Mouse (Mus musculus): Measurements from ENCODE around the gene Fam189a1. TPM values are rescaled to one million over a fixed set of nuclear protein-coding genes. Genes with fewer than 3 reads are reported as not detected.

The Fam189a1 gene
- polyA plus RNA-seq, 1 experiment from 2014 or later, result 0.65 TPM

- H3K4me3 ChIP-seq (ENCODE audit: low read length), result no peak overlapping the region
- H3K4me1 ChIP-seq (ENCODE audit: control insufficient read depth, insufficient read depth, low read length), result no peaks in the 10 kb centered on the region
- H3K9me3 ChIP-seq (ENCODE audit: control insufficient read depth, low read length), result no peaks in the 10 kb centered on the region
- no peaks in the 10 kb centered on the region for H3K36me3 ChIP-seq (ENCODE audit: control insufficient read depth, insufficient read depth, low read length)
- WGBS, result 84% methylated on average over 4 of the region's 4 CpGs
- ATAC-seq (ENCODE audit: low FRiP score, low TSS enrichment), result no peak
- no peak overlapping the region for H3K9ac ChIP-seq (ENCODE audit: low read depth, low read length)
- H3K4me2 ChIP-seq (replicated peaks; ENCODE audit: low read depth, low read length), result no peak overlapping the region
- no peaks in the 10 kb centered on the region for H3K27me3 ChIP-seq (ENCODE audit: control insufficient read depth, insufficient read depth, low read length)
- no peak overlapping the region for H3K27ac ChIP-seq (ENCODE audit: low read depth, low read length)
Observed at GRCm38 (mm10) chr7:65091486-65091885, 64.9 kb downstream of the Fam189a1 start.

- ATAC-seq (ENCODE audit: low FRiP score, low TSS enrichment), result no peak
- Histone ChIP-seq H3K27me3 (ENCODE audit: control insufficient read depth, insufficient read depth, low read length) (no peaks in the 10 kb centered on the region), H3K4me3 (ENCODE audit: low read length) (no peak overlapping the region), H3K4me2 (replicated peaks; ENCODE audit: low read depth, low read length) (no peak overlapping the region), H3K36me3 (ENCODE audit: control insufficient read depth, insufficient read depth, low read length) (no peaks in the 10 kb centered on the region), H3K4me1 (ENCODE audit: control insufficient read depth, insufficient read depth, low read length) (no peaks in the 10 kb centered on the region), H3K27ac (ENCODE audit: low read depth, low read length) (no peak overlapping the region), H3K9me3 (ENCODE audit: control insufficient read depth, low read length) (no peaks in the 10 kb centered on the region), H3K9ac (ENCODE audit: low read depth, low read length) (no peak overlapping the region)
- WGBS, result 76% methylated on average over 6 of the region's 6 CpGs
Observed at GRCm38 (mm10) chr7:65085972-65086371, 70.4 kb downstream of the Fam189a1 start.

- 36% methylated on average over 3 of the region's 3 CpGs for WGBS
- H3K4me2 ChIP-seq (replicated peaks; ENCODE audit: low read depth, low read length), result no peak overlapping the region
- no peak for ATAC-seq (ENCODE audit: low FRiP score, low TSS enrichment)
- H3K4me3 ChIP-seq (ENCODE audit: low read length), result no peak overlapping the region
- H3K36me3 ChIP-seq (ENCODE audit: control insufficient read depth, insufficient read depth, low read length), result no peaks in the 10 kb centered on the region
- no peak overlapping the region for H3K9ac ChIP-seq (ENCODE audit: low read depth, low read length)
- H3K4me1 ChIP-seq (ENCODE audit: control insufficient read depth, insufficient read depth, low read length), result no peaks in the 10 kb centered on the region
- no peaks in the 10 kb centered on the region for H3K9me3 ChIP-seq (ENCODE audit: control insufficient read depth, low read length)
- no peak overlapping the region for H3K27ac ChIP-seq (ENCODE audit: low read depth, low read length)
- H3K27me3 ChIP-seq (ENCODE audit: control insufficient read depth, insufficient read depth, low read length), result no peaks in the 10 kb centered on the region
Observed at GRCm38 (mm10) chr7:65082778-65083091, 73.6 kb downstream of the Fam189a1 start.

- Histone ChIP-seq H3K4me1 (ENCODE audit: control insufficient read depth, insufficient read depth, low read length) (no peaks in the 10 kb centered on the region), H3K4me3 (ENCODE audit: low read length) (no peak overlapping the region), H3K4me2 (replicated peaks; ENCODE audit: low read depth, low read length) (no peak overlapping the region), H3K9me3 (ENCODE audit: control insufficient read depth, low read length) (no peaks in the 10 kb centered on the region), H3K27me3 (ENCODE audit: control insufficient read depth, insufficient read depth, low read length) (no peaks in the 10 kb centered on the region), H3K9ac (ENCODE audit: low read depth, low read length) (no peak overlapping the region), H3K36me3 (ENCODE audit: control insufficient read depth, insufficient read depth, low read length) (no peaks in the 10 kb centered on the region), H3K27ac (ENCODE audit: low read depth, low read length) (no peak overlapping the region)
- WGBS, result 53% methylated on average over 6 of the region's 6 CpGs
- no peak for ATAC-seq (ENCODE audit: low FRiP score, low TSS enrichment)
Observed at GRCm38 (mm10) chr7:65081979-65082777, 74.2 kb downstream of the Fam189a1 start.

- Histone ChIP-seq H3K4me3 (ENCODE audit: low read length) (no peak overlapping the region), H3K9ac (ENCODE audit: low read depth, low read length) (no peak overlapping the region), H3K4me1 (ENCODE audit: control insufficient read depth, insufficient read depth, low read length) (no peaks in the 10 kb centered on the region), H3K27ac (ENCODE audit: low read depth, low read length) (no peak overlapping the region), H3K27me3 (ENCODE audit: control insufficient read depth, insufficient read depth, low read length) (no peaks in the 10 kb centered on the region), H3K36me3 (ENCODE audit: control insufficient read depth, insufficient read depth, low read length) (no peaks in the 10 kb centered on the region), H3K9me3 (ENCODE audit: control insufficient read depth, low read length) (no peaks in the 10 kb centered on the region), H3K4me2 (replicated peaks; ENCODE audit: low read depth, low read length) (no peak overlapping the region)
- 91% methylated on average over 4 of the region's 4 CpGs for WGBS
- ATAC-seq (ENCODE audit: low FRiP score, low TSS enrichment), result no peak
Observed at GRCm38 (mm10) chr7:65076134-65076533, 80.2 kb downstream of the Fam189a1 start.

GRCm38 (mm10) chr7:65074194-65074593, 82.2 kb downstream of the Fam189a1 start:
- H3K36me3 ChIP-seq (ENCODE audit: control insufficient read depth, insufficient read depth, low read length), result no peaks in the 10 kb centered on the region
- H3K27ac ChIP-seq (ENCODE audit: low read depth, low read length), result no peak overlapping the region
- H3K9ac ChIP-seq (ENCODE audit: low read depth, low read length), result no peak overlapping the region
- 0 out of 2 replicates have a peak, but pooled peaks have one; percentile 16 for ATAC-seq (ENCODE audit: low FRiP score, low TSS enrichment)
- 53% methylated on average over 9 of the region's 9 CpGs for WGBS
- no peaks in the 10 kb centered on the region for H3K4me1 ChIP-seq (ENCODE audit: control insufficient read depth, insufficient read depth, low read length)
- H3K9me3 ChIP-seq (ENCODE audit: control insufficient read depth, low read length), result no peaks in the 10 kb centered on the region
- H3K4me2 ChIP-seq (replicated peaks; ENCODE audit: low read depth, low read length), result no peak overlapping the region
- H3K4me3 ChIP-seq (ENCODE audit: low read length), result no peak overlapping the region
- H3K27me3 ChIP-seq (ENCODE audit: control insufficient read depth, insufficient read depth, low read length), result no peaks in the 10 kb centered on the region

- Histone ChIP-seq H3K27ac (ENCODE audit: low read depth, low read length) (no peak overlapping the region), H3K27me3 (ENCODE audit: control insufficient read depth, insufficient read depth, low read length) (no peaks in the 10 kb centered on the region), H3K9me3 (ENCODE audit: control insufficient read depth, low read length) (no peaks in the 10 kb centered on the region), H3K4me2 (replicated peaks; ENCODE audit: low read depth, low read length) (no peak overlapping the region), H3K4me3 (ENCODE audit: low read length) (no peak overlapping the region), H3K4me1 (ENCODE audit: control insufficient read depth, insufficient read depth, low read length) (no peaks in the 10 kb centered on the region), H3K36me3 (ENCODE audit: control insufficient read depth, insufficient read depth, low read length) (no peaks in the 10 kb centered on the region), H3K9ac (ENCODE audit: low read depth, low read length) (no peak overlapping the region)
- 36% methylated on average over 6 of the region's 6 CpGs for WGBS
- ATAC-seq (ENCODE audit: low FRiP score, low TSS enrichment), result peak; percentile 57
Observed at GRCm38 (mm10) chr7:65073555-65073954, 82.8 kb downstream of the Fam189a1 start.

GRCm38 (mm10) chr7:65066211-65066610, 90.2 kb downstream of the Fam189a1 start:
- Histone ChIP-seq H3K4me2 (replicated peaks; ENCODE audit: low read depth, low read length) (no peak overlapping the region), H3K9me3 (ENCODE audit: control insufficient read depth, low read length) (no peaks in the 10 kb centered on the region), H3K9ac (ENCODE audit: low read depth, low read length) (no peak overlapping the region), H3K4me1 (ENCODE audit: control insufficient read depth, insufficient read depth, low read length) (no peaks in the 10 kb centered on the region), H3K27me3 (ENCODE audit: control insufficient read depth, insufficient read depth, low read length) (no peaks in the 10 kb centered on the region), H3K4me3 (ENCODE audit: low read length) (no peak overlapping the region), H3K36me3 (ENCODE audit: control insufficient read depth, insufficient read depth, low read length) (no peaks in the 10 kb centered on the region), H3K27ac (ENCODE audit: low read depth, low read length) (no peak overlapping the region)
- 76% methylated on average over 7 of the region's 7 CpGs for WGBS
- ATAC-seq (ENCODE audit: low FRiP score, low TSS enrichment), result no peak

GRCm38 (mm10) chr7:65065457-65065856, 90.9 kb downstream of the Fam189a1 start:
- no peaks in the 10 kb centered on the region for H3K9me3 ChIP-seq (ENCODE audit: control insufficient read depth, low read length)
- no peaks in the 10 kb centered on the region for H3K27me3 ChIP-seq (ENCODE audit: control insufficient read depth, insufficient read depth, low read length)
- H3K4me2 ChIP-seq (replicated peaks; ENCODE audit: low read depth, low read length), result no peak overlapping the region
- no peaks in the 10 kb centered on the region for H3K36me3 ChIP-seq (ENCODE audit: control insufficient read depth, insufficient read depth, low read length)
- 86% methylated on average over 7 of the region's 7 CpGs for WGBS
- H3K9ac ChIP-seq (ENCODE audit: low read depth, low read length), result no peak overlapping the region
- ATAC-seq (ENCODE audit: low FRiP score, low TSS enrichment), result no peak
- no peaks in the 10 kb centered on the region for H3K4me1 ChIP-seq (ENCODE audit: control insufficient read depth, insufficient read depth, low read length)
- H3K4me3 ChIP-seq (ENCODE audit: low read length), result no peak overlapping the region
- no peak overlapping the region for H3K27ac ChIP-seq (ENCODE audit: low read depth, low read length)
